Mouse (Mus musculus) limb, embryonic 15.5 days (tissue): ENCODE measurements around the gene 2010111I01Rik. TPM values are rescaled to one million over a fixed set of nuclear protein-coding genes. Genes with fewer than 3 reads are reported as not detected.
"Not testable (repeated sequence)": the region's sequence is repeated elsewhere in the genome, so short reads cannot be mapped to it uniquely, and the experiment has no call there.

Experiments
- ATAC-seq: fragments of 200-750 bp; cut with Nextera tagmentation; 2 replicates; pipeline ENCODE4 v1.8.0; 2017; ENCODE audit warnings: low read depth, moderate TSS enrichment; ENCODE audit not compliant: insufficient number of reproducible peaks, low FRiP score, low TSS enrichment
- H3K27ac ChIP-seq: fragments of 300-500 bp; sonication (generic); 2 replicates; pipeline ENCODE4 v1.5.1; 2015; ENCODE audit warnings: moderate library complexity, mild to moderate bottlenecking, inconsistent platforms
- H3K27me3 ChIP-seq: fragments of 300-500 bp; sonication (generic); 2 replicates; pipeline ENCODE4 v1.6.1; 2015; ENCODE audit warnings: inconsistent platforms
- H3K36me3 ChIP-seq: fragments of 300-500 bp; sonication (generic); 2 replicates; pipeline ENCODE4 v1.6.1; 2015; ENCODE audit warnings: inconsistent platforms
- H3K4me1 ChIP-seq: fragments of 300-500 bp; sonication (generic); 2 replicates; pipeline ENCODE4 v1.6.1; 2015; ENCODE audit warnings: inconsistent platforms
- H3K4me2 ChIP-seq: fragments of 300-500 bp; sonication (generic); 2 replicates; pipeline ENCODE4 v1.6.1; 2015; ENCODE audit warnings: mild to moderate bottlenecking, inconsistent platforms
- H3K4me3 ChIP-seq: fragments of 300-500 bp; sonication (generic); 2 replicates; pipeline ENCODE4 v1.5.1; 2015; ENCODE audit warnings: mild to moderate bottlenecking, inconsistent platforms
- H3K9ac ChIP-seq: fragments of 300-500 bp; sonication (generic); 2 replicates; pipeline ENCODE4 v1.6.1; 2015; ENCODE audit warnings: inconsistent platforms
- H3K9me3 ChIP-seq: fragments of 300-500 bp; sonication (generic); 2 replicates; pipeline ENCODE4 v1.6.1; 2016; ENCODE audit warnings: inconsistent platforms
- WGBS: fragments of 180-500 bp; shearing (Covaris S2); methylation state at CpG from one replicate; pipeline ENCODE4 v1.1.7; 2015; 5-methylcytosine and 5-hydroxymethylcytosine counted together
- polyA plus RNA-seq: library from polyadenylated mRNA; unstranded; fragments of >200 nt; fragmentation: Nextera tagmentation; extraction: Ambion mirVana; gene quantifications from 2 replicates; pipeline ENCODE4 v1.2.1, GENCODE M21; 2015

2010111I01Rik gene
- polyA plus RNA-seq, 1 experiment from 2014 or later, result 240 TPM

DNA sequence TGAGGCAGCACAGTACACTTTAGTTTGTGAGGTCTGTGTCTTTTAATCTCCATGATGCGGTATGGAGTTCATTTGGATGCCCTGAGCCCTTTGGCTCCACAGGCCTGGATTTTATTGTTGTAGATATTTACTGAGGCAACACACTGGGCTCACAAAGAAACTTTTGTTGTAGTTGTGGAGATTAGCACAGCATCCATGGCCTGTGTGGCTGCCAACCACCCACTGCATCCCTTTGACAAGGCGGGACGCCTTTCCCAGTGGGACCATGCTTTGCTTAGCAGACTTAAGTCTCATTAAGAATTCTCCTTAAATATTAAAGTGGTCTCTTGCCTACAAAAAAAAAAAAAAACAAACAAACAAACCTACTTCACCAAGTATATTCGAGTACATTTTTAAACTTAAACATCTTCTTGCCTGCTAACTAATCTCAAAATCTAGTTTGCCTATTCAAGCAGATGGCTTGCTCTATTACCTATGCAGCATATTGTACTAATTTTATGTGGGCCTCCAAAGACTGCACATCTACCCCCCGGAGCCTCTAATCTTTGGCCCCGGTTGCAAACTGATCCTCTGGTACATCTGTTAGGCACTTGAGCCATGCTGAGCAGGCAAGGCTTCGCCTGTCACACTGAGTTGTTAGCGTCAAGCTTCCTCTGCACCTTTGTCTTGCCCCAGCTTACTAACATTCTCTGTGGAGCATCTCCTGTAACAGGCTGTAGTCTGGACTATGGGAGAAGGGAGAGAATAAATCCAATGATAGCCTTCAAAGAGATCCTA lies 239.0 kb downstream of the 2010111I01Rik start:
- Histone ChIP-seq H3K9me3 (no peaks in the 10 kb centered on the region), H3K4me2 (no peak overlapping the region), H3K27ac (no peak overlapping the region), H3K4me1 (no peaks in the 10 kb centered on the region), H3K36me3 (peaks cover 13% of the 10 kb centered on the region), H3K9ac (no peak overlapping the region), H3K27me3 (no peaks in the 10 kb centered on the region), H3K4me3 (no peak overlapping the region)
- ATAC-seq, result no peak
- 41% methylated on average over 8 of the region's 8 CpGs for WGBS

DNA sequence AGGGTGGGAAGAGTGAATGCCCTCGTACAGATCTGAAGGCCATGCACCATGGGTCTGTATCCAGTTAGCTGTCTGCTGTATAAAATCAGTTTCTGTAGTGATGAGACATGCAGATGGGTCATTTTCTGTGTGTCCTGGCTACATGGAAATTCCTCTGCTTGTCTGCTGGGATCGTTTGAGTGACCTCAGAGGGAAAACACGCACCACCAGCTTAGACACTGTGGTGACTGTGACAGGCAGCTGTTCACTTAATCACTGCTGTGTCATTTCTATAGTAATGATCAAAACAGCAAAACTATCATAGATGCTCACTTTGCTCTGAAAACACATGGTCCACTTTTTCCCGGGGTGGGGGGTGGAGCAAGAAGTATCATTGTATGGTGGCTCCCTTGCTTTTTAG lies 241.1 kb downstream of the 2010111I01Rik start:
- peak overlapping the region; percentile 18; the same call in 1 of the 2 replicates for H3K27ac ChIP-seq
- ATAC-seq, result no peak
- WGBS, result 61% methylated on average over 4 of the region's 4 CpGs

DNA sequence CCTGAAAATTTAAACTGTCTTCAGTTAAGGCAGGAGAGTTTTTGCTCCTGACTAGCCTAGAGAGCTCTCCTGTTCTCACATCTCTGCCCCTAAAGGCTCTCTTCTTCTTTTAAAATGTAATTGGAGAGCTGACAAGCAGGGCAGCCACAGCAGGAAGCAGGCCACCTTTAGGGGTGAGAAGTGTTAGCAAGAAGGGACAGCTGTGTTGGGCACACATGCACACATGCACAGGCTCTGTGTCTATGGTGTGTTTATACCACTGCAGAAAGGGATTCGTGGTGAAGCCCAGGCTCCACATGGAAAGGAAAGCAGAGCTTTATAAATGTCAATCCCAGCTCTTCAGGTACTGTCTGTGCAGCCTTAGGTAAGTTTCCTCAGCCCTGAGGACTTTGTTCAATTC lies 241.7 kb downstream of the 2010111I01Rik start:
- H3K27me3 ChIP-seq, result no peaks in the 10 kb centered on the region
- H3K36me3 ChIP-seq, result 0 out of 2 replicates have a peak, but pooled peaks cover 9% of the 10 kb centered on the region
- no peak overlapping the region for H3K4me2 ChIP-seq
- H3K4me1 ChIP-seq, result no peaks in the 10 kb centered on the region
- peak overlapping the region; percentile 18; the same call in 1 of the 2 replicates for H3K27ac ChIP-seq
- no peak overlapping the region for H3K9ac ChIP-seq
- H3K9me3 ChIP-seq, result no peaks in the 10 kb centered on the region
- no peak for ATAC-seq
- WGBS, result 31% methylated on average over 1 of the region's 1 CpGs
- no peak overlapping the region for H3K4me3 ChIP-seq

More for the DNA sequence above, 241.1 kb downstream of the 2010111I01Rik start:
- no peak overlapping the region for H3K4me3 ChIP-seq
- no peaks in the 10 kb centered on the region for H3K4me1 ChIP-seq
- 0 out of 2 replicates have a peak, but pooled peaks cover 9% of the 10 kb centered on the region for H3K36me3 ChIP-seq
- no peaks in the 10 kb centered on the region for H3K27me3 ChIP-seq
- H3K4me2 ChIP-seq, result no peak overlapping the region
- H3K9ac ChIP-seq, result no peak overlapping the region
- no peaks in the 10 kb centered on the region for H3K9me3 ChIP-seq

DNA sequence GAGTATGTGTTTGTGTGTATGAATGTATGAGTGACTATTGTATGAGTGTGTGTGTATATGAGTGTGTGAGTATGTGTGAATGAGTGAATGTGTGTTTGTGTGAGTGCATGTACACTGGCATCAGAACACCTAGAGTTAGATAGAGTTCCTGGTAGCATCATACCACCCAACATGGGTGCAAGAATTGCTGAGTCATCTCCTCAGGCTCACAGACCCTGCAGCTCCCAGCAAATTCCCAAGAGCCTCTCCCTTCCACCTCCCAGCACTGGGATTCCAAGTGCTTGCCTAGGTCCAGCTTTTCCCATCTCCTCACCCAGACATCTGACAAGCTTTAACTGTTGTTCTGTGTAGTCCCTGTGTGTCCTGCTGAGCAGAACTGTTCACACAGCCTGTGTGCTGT lies 251.8 kb downstream of the 2010111I01Rik start:
- H3K27ac ChIP-seq, result no peak overlapping the region
- no peak overlapping the region for H3K9ac ChIP-seq
- H3K27me3 ChIP-seq, result no peaks in the 10 kb centered on the region
- no peak overlapping the region for H3K4me2 ChIP-seq
- ATAC-seq, result no peak
- H3K4me1 ChIP-seq, result 0 out of 2 replicates have a peak, but pooled peaks cover 4% of the 10 kb centered on the region
- no peak overlapping the region for H3K4me3 ChIP-seq
- H3K36me3 ChIP-seq, result peaks cover 7% of the 10 kb centered on the region; the same call in 1 of the 2 replicates
- H3K9me3 ChIP-seq, result no peaks in the 10 kb centered on the region

DNA sequence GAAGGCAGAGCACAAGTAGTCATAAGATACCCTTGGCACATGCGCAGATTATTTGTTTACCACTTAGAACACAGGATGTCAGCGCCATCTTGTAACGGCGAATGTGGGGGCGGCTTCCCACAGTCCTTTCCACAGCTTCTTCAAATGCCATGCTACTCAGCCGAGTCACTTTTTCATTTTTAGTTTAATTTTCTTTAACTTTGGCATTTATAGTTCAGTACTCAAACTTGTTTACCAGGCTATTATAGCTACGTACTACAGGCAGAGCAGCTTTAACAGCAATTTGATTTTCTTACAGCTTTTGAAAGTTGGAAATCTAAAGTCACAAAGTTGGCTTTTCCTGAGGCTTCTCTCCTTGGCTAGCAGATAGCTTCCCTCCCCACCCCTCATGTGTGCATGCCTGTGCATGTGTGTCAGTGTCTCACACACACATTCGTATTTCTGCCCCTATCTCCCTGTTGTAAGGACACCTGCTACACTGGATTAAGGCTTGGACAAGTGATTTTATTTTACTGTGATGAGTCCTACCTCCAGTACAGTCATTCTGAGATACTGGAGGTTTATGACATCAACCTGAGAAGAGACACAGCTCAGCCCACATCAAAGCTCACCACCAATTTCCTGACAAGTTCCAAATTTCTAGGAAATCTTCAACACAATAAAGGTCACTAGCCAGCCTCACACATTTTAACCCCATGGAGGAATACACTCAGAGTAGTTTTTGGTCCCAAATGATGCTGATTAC lies 258.5 kb downstream of the 2010111I01Rik start:
- no peak overlapping the region for H3K9ac ChIP-seq
- H3K36me3 ChIP-seq, result 0 out of 2 replicates have a peak, but pooled peaks cover 2% of the 10 kb centered on the region
- no peak overlapping the region for H3K4me3 ChIP-seq
- WGBS, result 97% methylated on average over 8 of the region's 8 CpGs
- no peak overlapping the region for H3K4me2 ChIP-seq
- ATAC-seq, result no peak
- no peaks in the 10 kb centered on the region for H3K9me3 ChIP-seq
- H3K27ac ChIP-seq, result no peak overlapping the region
- no peaks in the 10 kb centered on the region for H3K4me1 ChIP-seq
- no peaks in the 10 kb centered on the region for H3K27me3 ChIP-seq

DNA sequence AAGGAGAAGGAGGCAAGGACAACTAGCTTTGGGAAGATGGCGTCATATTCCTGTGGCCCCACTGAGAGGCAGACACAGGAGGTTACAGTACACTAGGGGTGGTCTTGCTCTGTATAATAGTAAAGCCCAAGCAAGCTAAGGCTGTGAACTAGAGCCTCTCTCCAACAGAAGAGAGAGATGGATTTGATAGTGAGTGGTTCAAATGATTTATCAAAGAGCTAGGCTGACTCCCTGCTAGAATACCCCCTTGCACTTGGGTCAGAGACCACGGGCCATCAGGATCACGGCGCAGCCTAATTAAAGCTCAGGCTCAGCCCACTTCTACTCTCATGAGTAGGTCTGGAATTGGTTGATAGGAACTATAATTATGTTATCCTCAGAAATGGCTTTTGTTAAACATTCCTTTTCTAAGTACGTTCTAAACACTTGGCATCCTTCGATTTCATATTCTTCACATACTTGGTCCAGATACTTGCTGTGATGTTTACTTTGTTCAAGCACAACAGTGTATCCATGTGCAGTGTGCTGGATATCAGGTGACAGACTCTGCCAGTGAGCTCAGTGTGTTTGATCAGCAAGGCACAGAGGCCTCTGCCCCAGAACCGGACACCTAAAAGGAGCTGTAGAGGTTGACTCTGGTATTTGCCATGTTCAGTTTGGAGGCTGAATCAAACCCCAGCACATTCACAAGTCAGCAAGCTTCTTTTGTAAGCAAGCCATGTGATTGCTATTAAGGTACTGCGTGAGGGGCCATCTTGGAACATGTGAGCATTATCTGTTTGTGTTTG lies 261.3 kb downstream of the 2010111I01Rik start:
- Histone ChIP-seq H3K4me3 (no peak overlapping the region), H3K9ac (no peak overlapping the region), H3K9me3 (no peaks in the 10 kb centered on the region), H3K36me3 (0 out of 2 replicates have a peak, but pooled peaks cover 3% of the 10 kb centered on the region), H3K27me3 (no peaks in the 10 kb centered on the region), H3K4me1 (no peaks in the 10 kb centered on the region), H3K27ac (no peak overlapping the region), H3K4me2 (no peak overlapping the region)
- 83% methylated on average over 8 of the region's 8 CpGs for WGBS
- no peak for ATAC-seq

DNA sequence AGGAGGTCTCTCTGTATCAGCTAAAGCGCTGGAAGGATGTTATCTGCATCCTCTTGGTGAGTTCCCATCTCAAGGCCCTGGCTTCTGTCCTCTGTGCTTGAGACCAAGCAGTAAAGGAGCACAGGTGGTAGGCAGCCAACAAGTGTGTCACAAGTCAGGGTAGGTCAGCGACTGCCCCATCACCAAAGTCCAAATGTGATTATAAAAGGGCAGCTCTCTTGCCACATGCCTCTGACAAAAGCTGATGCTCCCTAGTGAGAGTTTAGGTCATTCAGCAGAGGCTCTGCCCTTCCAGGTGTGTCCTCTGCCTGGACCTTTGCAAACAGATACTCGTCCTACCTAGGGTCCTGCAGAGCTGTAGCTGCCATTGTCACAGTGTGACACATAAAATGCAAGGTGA lies 263.1 kb downstream of the 2010111I01Rik start:
- H3K4me1 ChIP-seq, result no peaks in the 10 kb centered on the region
- 80% methylated on average over 3 of the region's 3 CpGs for WGBS
- no peak overlapping the region for H3K9ac ChIP-seq
- no peaks in the 10 kb centered on the region for H3K27me3 ChIP-seq
- no peak overlapping the region for H3K4me3 ChIP-seq
- no peak for ATAC-seq
- H3K9me3 ChIP-seq, result no peaks in the 10 kb centered on the region
- no peak overlapping the region for H3K27ac ChIP-seq
- no peak overlapping the region for H3K4me2 ChIP-seq
- 0 out of 2 replicates have a peak, but pooled peaks cover 3% of the 10 kb centered on the region for H3K36me3 ChIP-seq

DNA sequence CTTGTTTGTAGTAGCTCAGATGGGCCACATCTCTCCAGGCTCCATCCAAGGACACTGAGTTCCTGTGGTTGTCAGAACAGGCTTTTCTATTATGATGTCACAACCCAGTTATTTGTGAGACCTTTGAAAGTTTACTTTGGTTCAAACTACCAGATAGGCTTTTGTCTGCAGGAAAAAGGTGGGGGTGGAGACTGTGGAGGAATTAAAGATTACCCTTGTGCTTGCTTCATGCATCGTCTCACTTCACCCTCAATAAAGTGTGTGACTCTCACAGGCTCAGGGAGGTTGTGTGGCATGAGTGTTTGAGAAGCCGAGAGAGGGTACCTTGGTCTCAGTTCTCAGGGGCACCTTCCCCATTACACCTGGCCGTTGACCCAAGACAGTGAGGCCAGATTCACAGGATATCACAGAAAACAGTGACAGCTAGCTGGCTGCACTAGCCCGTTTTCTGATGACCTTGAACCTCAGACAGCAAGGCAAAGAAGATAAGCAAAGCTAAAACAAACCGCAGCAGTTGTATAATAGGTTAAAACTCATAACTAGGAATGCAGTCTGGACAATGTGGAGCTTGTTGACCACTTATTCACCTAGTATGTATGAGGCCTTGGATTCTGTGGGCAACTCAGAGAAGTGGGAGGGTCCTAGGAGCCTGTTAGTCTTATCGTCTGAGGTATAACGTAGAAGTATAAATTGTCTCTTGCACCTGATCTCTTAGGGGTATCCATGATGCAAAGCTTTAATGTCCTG lies 266.4 kb downstream of the 2010111I01Rik start:
- 0 out of 2 replicates have a peak, but pooled peaks cover 3% of the 10 kb centered on the region for H3K36me3 ChIP-seq
- ATAC-seq, result no peak
- no peaks in the 10 kb centered on the region for H3K27me3 ChIP-seq
- no peak overlapping the region for H3K9ac ChIP-seq
- H3K27ac ChIP-seq, result peak overlapping the region; percentile 54; the same call in 1 of the 2 replicates
- 69% methylated on average over 7 of the region's 7 CpGs for WGBS
- no peaks in the 10 kb centered on the region for H3K9me3 ChIP-seq
- H3K4me1 ChIP-seq, result no peaks in the 10 kb centered on the region; the same call in 1 of the 2 replicates
- H3K4me3 ChIP-seq, result no peak overlapping the region
- H3K4me2 ChIP-seq, result no peak overlapping the region

DNA sequence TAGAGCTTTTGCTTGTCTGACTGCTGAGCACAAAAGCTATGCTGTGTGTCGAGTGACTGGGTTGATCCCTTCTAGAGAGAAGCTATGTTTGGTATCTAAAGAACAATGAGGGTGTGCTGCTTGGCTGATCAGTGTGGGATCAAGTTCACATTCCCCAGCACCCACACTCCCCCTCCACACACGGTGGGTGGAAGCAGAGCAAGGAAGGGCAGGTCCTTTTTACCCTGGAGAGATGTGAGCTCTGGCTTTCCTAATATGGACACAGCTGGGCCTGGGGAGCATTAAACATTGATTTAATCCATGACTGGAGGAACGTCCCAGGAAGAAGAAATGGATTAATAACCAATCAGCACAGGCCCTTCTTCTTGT lies 267.0 kb downstream of the 2010111I01Rik start:
- Histone ChIP-seq H3K9me3 (no peaks in the 10 kb centered on the region), H3K27ac (peak overlapping the region; percentile 54; the same call in 1 of the 2 replicates), H3K4me2 (no peak overlapping the region), H3K9ac (no peak overlapping the region), H3K4me1 (no peaks in the 10 kb centered on the region; the same call in 1 of the 2 replicates), H3K27me3 (no peaks in the 10 kb centered on the region), H3K36me3 (0 out of 2 replicates have a peak, but pooled peaks cover 3% of the 10 kb centered on the region), H3K4me3 (no peak overlapping the region)
- 0 out of 2 replicates have a peak, but pooled peaks have one; percentile 56 for ATAC-seq
- 17% methylated on average over 3 of the region's 3 CpGs for WGBS

DNA sequence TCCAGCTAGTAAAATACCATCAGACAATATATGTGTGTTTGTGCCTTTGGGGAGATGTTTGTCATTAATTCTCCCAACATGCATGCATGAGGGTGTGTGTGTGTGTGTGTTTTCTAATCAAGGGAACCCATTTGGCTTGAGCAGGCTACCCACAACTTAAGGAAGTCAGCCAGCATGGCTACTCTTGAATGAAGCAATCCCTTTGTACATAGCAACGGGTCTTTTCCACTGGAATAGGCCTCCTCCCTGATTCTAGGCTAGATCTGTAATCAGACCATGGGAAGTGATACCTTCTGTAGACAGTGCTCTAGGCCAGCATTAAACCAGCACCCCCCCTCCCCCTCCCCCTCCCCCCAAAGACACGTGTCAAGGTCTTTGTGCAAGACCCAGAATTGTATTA lies 267.9 kb downstream of the 2010111I01Rik start:
- Histone ChIP-seq H3K27me3 (no peaks in the 10 kb centered on the region), H3K36me3 (0 out of 2 replicates have a peak, but pooled peaks cover 3% of the 10 kb centered on the region), H3K4me2 (no peak overlapping the region), H3K9me3 (no peaks in the 10 kb centered on the region), H3K4me1 (no peaks in the 10 kb centered on the region; the same call in 1 of the 2 replicates), H3K9ac (no peak overlapping the region), H3K27ac (no peak overlapping the region), H3K4me3 (no peak overlapping the region)
- no peak for ATAC-seq
- WGBS, result 84% methylated on average over 2 of the region's 2 CpGs

DNA sequence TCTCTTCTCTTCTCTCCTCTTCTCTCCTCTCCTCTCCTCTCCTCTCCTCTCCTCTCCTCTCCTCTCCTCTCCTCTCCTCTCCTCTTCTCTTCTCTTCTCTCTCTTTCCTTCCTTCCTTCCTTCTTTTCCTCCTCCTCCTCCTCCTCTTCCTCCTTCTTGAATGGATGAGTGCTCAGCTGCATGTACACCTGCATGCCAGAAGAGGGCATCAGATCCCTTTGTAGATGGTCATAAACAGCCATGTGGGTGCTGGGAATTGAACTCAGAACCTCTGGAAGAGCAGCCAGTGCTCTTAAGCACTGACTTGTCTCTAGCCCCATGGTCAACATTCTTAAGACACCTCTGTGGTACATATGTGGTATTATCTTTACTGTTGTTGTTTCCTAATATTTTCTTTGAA lies 269.8 kb downstream of the 2010111I01Rik start:
- not testable (repeated sequence) for ATAC-seq, H3K4me2 ChIP-seq, H3K36me3 ChIP-seq, H3K27me3 ChIP-seq, H3K9me3 ChIP-seq, H3K4me1 ChIP-seq, H3K9ac ChIP-seq, H3K27ac ChIP-seq, H3K4me3 ChIP-seq
